Mouse (Mus musculus) midbrain, embryonic 16.5 days (tissue): ENCODE measurements at regions not wholly inside any gene's neighbourhood (a gene's known extent, or its start where the extent isn't known, plus 50 kb on each side); places are given as distances from the start of the nearest gene placed in this dataset.
A peak's percentile ranks its signal among the peaks of the same experiment; 100 is the strongest.
"Not testable (repeated sequence)": the region's sequence is repeated elsewhere in the genome, so short reads cannot be mapped to it uniquely, and the experiment has no call there.

ENCODE experiments used
- ATAC-seq: fragments of 200-750 bp; cut with Nextera tagmentation; 2 replicates; pipeline ENCODE4 v1.8.0; 2017; ENCODE audit warnings: moderate TSS enrichment
- H3K27ac ChIP-seq: fragments of 300-500 bp; sonication (generic); 2 replicates; pipeline ENCODE4 v1.5.1; 2014; ENCODE audit warnings: mild to moderate bottlenecking, low read length, mixed read lengths
- H3K27me3 ChIP-seq: fragments of 300-500 bp; sonication (generic); 2 replicates; pipeline ENCODE4 v1.6.1; 2014; ENCODE audit warnings: low read depth, low read length, mixed read lengths; ENCODE audit not compliant: control insufficient read depth, insufficient read depth
- H3K36me3 ChIP-seq: fragments of 300-500 bp; sonication (generic); 2 replicates; pipeline ENCODE4 v1.6.1; 2014; ENCODE audit warnings: mild to moderate bottlenecking, low read length, moderate library complexity, mixed read lengths; ENCODE audit not compliant: control insufficient read depth, insufficient read depth
- H3K4me1 ChIP-seq: fragments of 300-500 bp; sonication (generic); 2 replicates; pipeline ENCODE4 v1.6.1; 2014; ENCODE audit warnings: mild to moderate bottlenecking, low read length, mixed read lengths; ENCODE audit not compliant: control insufficient read depth, insufficient read depth
- H3K4me2 ChIP-seq: fragments of 300-500 bp; sonication (generic); 2 replicates; pipeline ENCODE4 v1.6.1; 2014; ENCODE audit warnings: mild to moderate bottlenecking, low read length, mixed read lengths
- H3K4me3 ChIP-seq: fragments of 300-500 bp; sonication (generic); 2 replicates; pipeline ENCODE4 v1.5.1; 2014; ENCODE audit warnings: low read depth, mild to moderate bottlenecking, low read length, moderate library complexity, mixed read lengths
- H3K9ac ChIP-seq: fragments of 300-500 bp; sonication (generic); 2 replicates; pipeline ENCODE4 v1.6.1; 2014; ENCODE audit warnings: low read depth, low read length, mixed read lengths
- H3K9me3 ChIP-seq: fragments of 300-500 bp; sonication (generic); replicated peaks from 2 replicates; pipeline ENCODE4 v1.6.1; 2014; ENCODE audit warnings: mild to moderate bottlenecking, low read length, mixed read lengths; ENCODE audit not compliant: control insufficient read depth, poor library complexity, severe bottlenecking
- WGBS: fragments of 180-500 bp; shearing (Covaris S2); extraction: QIAGEN DNeasy Blood & Tissue Kit; methylation state at CpG from one replicate; pipeline ENCODE4 v1.1.7; 2014; 5-methylcytosine and 5-hydroxymethylcytosine counted together

GRCm38 (mm10) chr9:92799695-92800094 lies 257.7 kb downstream of the Plod2 start:
- no peaks in the 10 kb centered on the region for H3K27me3 ChIP-seq
- H3K9ac ChIP-seq, result no peak overlapping the region
- no peak overlapping the region for H3K4me2 ChIP-seq
- H3K4me3 ChIP-seq, result no peak overlapping the region
- no peaks in the 10 kb centered on the region for H3K36me3 ChIP-seq
- no peaks in the 10 kb centered on the region for H3K9me3 ChIP-seq
- no peak for ATAC-seq
- WGBS, result 61% methylated on average over 1 of the region's 1 CpGs
- no peak overlapping the region for H3K27ac ChIP-seq
- H3K4me1 ChIP-seq, result no peaks in the 10 kb centered on the region

GRCm38 (mm10) chr9:92809469-92809868 lies 267.4 kb downstream of the Plod2 start:
- Histone ChIP-seq H3K27ac (no peak overlapping the region), H3K9me3 (no peaks in the 10 kb centered on the region), H3K4me2 (no peak overlapping the region), H3K36me3 (no peaks in the 10 kb centered on the region), H3K9ac (no peak overlapping the region), H3K4me3 (no peak overlapping the region), H3K27me3 (no peaks in the 10 kb centered on the region), H3K4me1 (no peaks in the 10 kb centered on the region)
- no peak for ATAC-seq

- H3K9me3 ChIP-seq, result no peaks in the 10 kb centered on the region
- no peaks in the 10 kb centered on the region for H3K36me3 ChIP-seq
- H3K4me1 ChIP-seq, result no peaks in the 10 kb centered on the region
- no peak overlapping the region for H3K27ac ChIP-seq
- H3K27me3 ChIP-seq, result no peaks in the 10 kb centered on the region
- WGBS, result 31% methylated on average over 11 of the region's 11 CpGs
- peak; percentile 62; the same call in 1 of the 2 replicates for ATAC-seq
- H3K4me2 ChIP-seq, result peak overlapping the region; percentile 49
- H3K4me3 ChIP-seq, result no peak overlapping the region
- H3K9ac ChIP-seq, result no peak overlapping the region
Observed at GRCm38 (mm10) chr9:92820721-92821120, 278.7 kb downstream of the Plod2 start.

- no peak overlapping the region for H3K4me2 ChIP-seq
- no peaks in the 10 kb centered on the region for H3K4me1 ChIP-seq
- H3K4me3 ChIP-seq, result no peak overlapping the region
- H3K27me3 ChIP-seq, result no peaks in the 10 kb centered on the region
- no peak overlapping the region for H3K27ac ChIP-seq
- no peak overlapping the region for H3K9ac ChIP-seq
- H3K36me3 ChIP-seq, result no peaks in the 10 kb centered on the region
- no peak for ATAC-seq
- no peaks in the 10 kb centered on the region for H3K9me3 ChIP-seq
Observed at GRCm38 (mm10) chr9:92826708-92827353, 284.8 kb downstream of the Plod2 start.

- H3K36me3 ChIP-seq, H3K9me3 ChIP-seq, H3K27me3 ChIP-seq, H3K27ac ChIP-seq, H3K4me3 ChIP-seq, H3K4me2 ChIP-seq, ATAC-seq, H3K4me1 ChIP-seq, H3K9ac ChIP-seq: not testable (repeated sequence)
- WGBS, result 91% methylated on average over 2 of the region's 2 CpGs
Observed at GRCm38 (mm10) chr9:92836156-92836555, 294.1 kb downstream of the Plod2 start.

- WGBS, result 91% methylated on average over 7 of the region's 7 CpGs
- Histone ChIP-seq H3K27ac (no peak overlapping the region), H3K4me1 (no peaks in the 10 kb centered on the region), H3K9ac (no peak overlapping the region), H3K4me2 (no peak overlapping the region), H3K4me3 (no peak overlapping the region), H3K36me3 (no peaks in the 10 kb centered on the region), H3K27me3 (no peaks in the 10 kb centered on the region), H3K9me3 (no peaks in the 10 kb centered on the region)
- no peak for ATAC-seq
Observed at GRCm38 (mm10) chr9:92856410-92857083, 314.5 kb downstream of the Plod2 start.

- Histone ChIP-seq H3K9me3 (no peaks in the 10 kb centered on the region), H3K27ac (no peak overlapping the region), H3K4me3 (no peak overlapping the region), H3K4me2 (no peak overlapping the region), H3K9ac (no peak overlapping the region), H3K36me3 (no peaks in the 10 kb centered on the region), H3K27me3 (no peaks in the 10 kb centered on the region), H3K4me1 (no peaks in the 10 kb centered on the region)
- WGBS, result 94% methylated on average over 6 of the region's 6 CpGs
- no peak for ATAC-seq
Observed at GRCm38 (mm10) chr9:92865822-92866221, 323.8 kb downstream of the Plod2 start.

- H3K4me3 ChIP-seq, result no peak overlapping the region
- ATAC-seq, result no peak
- no peak overlapping the region for H3K27ac ChIP-seq
- WGBS, result 36% methylated on average over 4 of the region's 4 CpGs
- no peaks in the 10 kb centered on the region for H3K27me3 ChIP-seq
- no peaks in the 10 kb centered on the region for H3K9me3 ChIP-seq
- H3K9ac ChIP-seq, result no peak overlapping the region
- H3K36me3 ChIP-seq, result no peaks in the 10 kb centered on the region
- H3K4me1 ChIP-seq, result no peaks in the 10 kb centered on the region
- no peak overlapping the region for H3K4me2 ChIP-seq
Observed at GRCm38 (mm10) chr9:92878589-92878988, 336.6 kb downstream of the Plod2 start.

- Histone ChIP-seq H3K27ac (no peak overlapping the region), H3K4me1 (no peaks in the 10 kb centered on the region), H3K4me3 (no peak overlapping the region), H3K4me2 (no peak overlapping the region), H3K27me3 (no peaks in the 10 kb centered on the region), H3K9ac (no peak overlapping the region), H3K36me3 (no peaks in the 10 kb centered on the region), H3K9me3 (no peaks in the 10 kb centered on the region)
- WGBS, result 94% methylated on average over 2 of the region's 2 CpGs
- ATAC-seq, result no peak
Observed at GRCm38 (mm10) chr9:92879812-92880211, 337.8 kb downstream of the Plod2 start.
